Mouse (Mus musculus): ENCODE results near the gene Rps11. TPM values are rescaled to one million over a fixed set of nuclear protein-coding genes. Genes with fewer than 3 reads are reported as not detected.
A peak's percentile ranks its signal among the peaks of the same experiment; 100 is the strongest.

Rps11 gene
- polyA plus RNA-seq, 1 experiment from 2014 or later = 1,389 TPM

DNA sequence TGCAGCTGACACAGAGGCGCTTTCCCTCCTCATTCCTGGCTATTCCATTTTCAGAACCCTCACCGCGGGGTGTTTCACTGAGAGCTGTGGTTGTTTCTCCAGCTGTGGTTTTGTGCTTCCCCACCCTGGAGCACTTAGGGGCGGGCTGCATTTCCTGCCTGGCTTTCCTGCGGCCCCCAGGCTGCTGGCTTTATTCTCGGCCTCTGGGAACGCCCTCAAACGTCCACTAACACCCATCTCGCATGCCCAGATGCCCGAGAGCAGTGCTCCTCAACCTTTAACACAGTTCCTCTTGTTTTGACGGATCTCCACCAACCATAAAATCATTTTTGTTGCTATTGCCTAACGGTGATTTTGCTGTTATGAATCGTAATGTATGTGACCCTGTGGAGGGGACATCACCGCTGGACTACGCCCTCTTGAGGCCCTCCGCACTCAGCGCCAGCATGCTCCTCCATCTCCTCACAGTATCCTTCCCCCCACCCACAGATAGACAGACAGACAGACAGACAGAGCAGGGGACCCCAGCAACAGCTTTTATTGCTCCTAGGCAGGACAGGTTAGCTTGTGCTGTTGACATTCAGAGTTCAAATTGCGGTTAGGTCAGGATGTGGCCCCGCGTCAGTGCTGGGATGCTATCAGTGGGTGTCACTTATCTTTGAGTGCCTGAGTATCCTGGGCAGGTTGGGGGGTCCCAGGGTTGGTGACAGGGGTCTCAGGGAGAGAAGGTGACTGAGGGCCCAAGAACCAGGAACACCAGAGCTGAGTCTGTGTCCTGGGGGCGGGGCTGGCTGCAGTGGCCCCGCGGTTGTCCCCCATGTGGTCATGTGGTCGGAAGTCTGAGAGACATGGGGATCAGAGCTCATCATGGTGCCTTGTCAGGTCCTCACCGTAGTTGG is 41.6 kb downstream of the Rps11 start:
- peaks cover 7% of the 10 kb centered on the region; the same call in 1 of the 2 replicates for H3K36me3 ChIP-seq (ENCODE audit: control insufficient read depth, insufficient read depth, low read length)
- H3K9me3 ChIP-seq (ENCODE audit: control insufficient read depth, low read length) = no peaks in the 10 kb centered on the region
- H3K27me3 ChIP-seq (ENCODE audit: control insufficient read depth, insufficient read depth, low read length) = no peaks in the 10 kb centered on the region
- 69% methylated on average over 25 of the region's 25 CpGs for WGBS
- H3K4me2 ChIP-seq (replicated peaks; ENCODE audit: low read depth, low read length) = no peak overlapping the region
- H3K9ac ChIP-seq (ENCODE audit: low read depth, low read length) = no peak overlapping the region
- no peak overlapping the region for H3K27ac ChIP-seq (ENCODE audit: low read depth, low read length)
- DNase-seq (ENCODE audit: low spot score) (no peak), ATAC-seq (ENCODE audit: low FRiP score) (no peak)
- H3K4me3 ChIP-seq (ENCODE audit: low read depth, low read length) = no peak overlapping the region
- H3K4me1 ChIP-seq (replicated peaks; ENCODE audit: control insufficient read depth, insufficient read depth, low read length) = no peaks in the 10 kb centered on the region; the same call in 1 of the 2 replicates

DNA sequence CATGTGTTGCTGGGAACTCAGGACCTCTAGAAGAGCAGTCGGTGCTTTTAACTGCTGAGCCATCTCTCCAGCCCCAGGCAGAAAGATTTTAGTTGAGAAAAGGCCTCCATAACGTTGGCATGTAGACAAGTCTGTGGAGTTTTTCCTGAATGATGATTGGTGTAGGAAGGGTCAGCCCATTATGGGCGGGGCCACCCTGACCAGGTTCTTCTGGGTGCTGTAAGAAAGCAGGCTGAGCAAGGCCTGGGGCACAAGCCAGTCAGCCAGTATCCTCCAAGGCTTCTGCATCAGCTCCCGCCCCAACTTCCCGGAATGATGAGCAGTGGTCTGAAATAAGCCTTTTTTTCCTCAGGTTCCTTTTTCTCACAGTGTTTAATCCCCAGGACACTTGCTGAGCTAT is 43.2 kb downstream of the Rps11 start:
- 53% methylated on average over 5 of the region's 5 CpGs for WGBS
- Histone ChIP-seq H3K4me1 (replicated peaks; ENCODE audit: control insufficient read depth, insufficient read depth, low read length) (no peaks in the 10 kb centered on the region; the same call in 1 of the 2 replicates), H3K4me2 (replicated peaks; ENCODE audit: low read depth, low read length) (no peak overlapping the region), H3K27me3 (ENCODE audit: control insufficient read depth, insufficient read depth, low read length) (no peaks in the 10 kb centered on the region), H3K36me3 (ENCODE audit: control insufficient read depth, insufficient read depth, low read length) (no peaks in the 10 kb centered on the region), H3K4me3 (ENCODE audit: low read depth, low read length) (no peak overlapping the region), H3K27ac (ENCODE audit: low read depth, low read length) (no peak overlapping the region), H3K9me3 (ENCODE audit: control insufficient read depth, low read length) (no peaks in the 10 kb centered on the region), H3K9ac (ENCODE audit: low read depth, low read length) (no peak overlapping the region)
- no peak for ATAC-seq (ENCODE audit: low FRiP score)
- no peak for DNase-seq (ENCODE audit: low spot score)

DNA sequence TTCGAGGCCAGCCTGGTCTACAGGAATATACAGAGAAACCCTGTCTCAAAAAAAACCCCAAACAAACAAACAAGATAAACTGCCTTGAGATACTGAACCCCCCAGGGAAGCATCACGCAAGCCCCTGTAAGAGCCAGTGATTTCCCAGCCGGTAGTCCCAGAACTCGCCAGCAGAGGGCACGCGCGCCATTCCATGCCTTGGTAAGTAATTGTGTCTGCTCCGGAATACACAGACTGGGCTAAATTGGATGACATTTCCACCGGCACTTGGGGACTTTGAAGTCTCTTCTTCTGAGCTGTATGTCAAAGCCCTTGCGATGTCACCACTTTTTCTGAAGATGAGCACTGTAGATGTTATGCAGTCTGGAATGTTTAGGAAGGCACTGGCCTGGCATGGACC is 44.4 kb downstream of the Rps11 start:
- 2% methylated on average over 10 of the region's 10 CpGs for WGBS
- H3K27ac ChIP-seq (ENCODE audit: low read depth, low read length) = no peak overlapping the region
- H3K9ac ChIP-seq (ENCODE audit: low read depth, low read length) = no peak overlapping the region
- no peak overlapping the region for H3K4me3 ChIP-seq (ENCODE audit: low read depth, low read length)
- no peak overlapping the region for H3K4me2 ChIP-seq (replicated peaks; ENCODE audit: low read depth, low read length)
- no peaks in the 10 kb centered on the region for H3K9me3 ChIP-seq (ENCODE audit: control insufficient read depth, low read length)
- 0 out of 2 replicates have a peak, but pooled peaks cover 1% of the 10 kb centered on the region for H3K36me3 ChIP-seq (ENCODE audit: control insufficient read depth, insufficient read depth, low read length)
- H3K27me3 ChIP-seq (ENCODE audit: control insufficient read depth, insufficient read depth, low read length) = no peaks in the 10 kb centered on the region
- DNase-seq (ENCODE audit: low spot score) = peak; percentile 96
- peak; percentile 44; the same call in 1 of the 2 replicates for ATAC-seq (ENCODE audit: low FRiP score)
- H3K4me1 ChIP-seq (replicated peaks; ENCODE audit: control insufficient read depth, insufficient read depth, low read length) = no peaks in the 10 kb centered on the region; the same call in 1 of the 2 replicates

DNA sequence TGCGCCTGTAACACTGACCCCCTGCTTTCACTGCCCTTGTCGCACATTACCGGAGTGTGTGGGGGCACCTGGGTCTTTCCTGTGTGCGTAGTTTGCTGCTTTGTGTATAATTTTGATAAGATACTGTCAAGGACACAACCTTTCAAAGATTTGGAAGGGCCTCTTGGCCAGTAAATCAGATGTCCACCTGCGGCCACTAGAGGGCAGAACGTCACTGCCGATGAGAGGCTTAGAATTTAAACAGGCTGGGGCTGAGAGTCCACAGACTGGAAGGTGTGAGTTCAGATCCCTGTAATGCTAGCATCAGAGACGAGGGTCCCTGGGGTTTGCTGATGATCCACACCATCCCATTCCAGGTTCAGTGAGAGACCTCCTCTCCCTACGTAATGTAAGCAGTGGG is 45.7 kb downstream of the Rps11 start:
- Histone ChIP-seq H3K9me3 (ENCODE audit: control insufficient read depth, low read length) (no peaks in the 10 kb centered on the region), H3K4me3 (ENCODE audit: low read depth, low read length) (no peak overlapping the region), H3K27me3 (ENCODE audit: control insufficient read depth, insufficient read depth, low read length) (no peaks in the 10 kb centered on the region), H3K9ac (ENCODE audit: low read depth, low read length) (no peak overlapping the region), H3K36me3 (ENCODE audit: control insufficient read depth, insufficient read depth, low read length) (0 out of 2 replicates have a peak, but pooled peaks cover 2% of the 10 kb centered on the region), H3K27ac (ENCODE audit: low read depth, low read length) (no peak overlapping the region), H3K4me1 (replicated peaks; ENCODE audit: control insufficient read depth, insufficient read depth, low read length) (no peaks in the 10 kb centered on the region; the same call in 1 of the 2 replicates), H3K4me2 (replicated peaks; ENCODE audit: low read depth, low read length) (no peak overlapping the region)
- ATAC-seq (ENCODE audit: low FRiP score) = no peak; the same call in 1 of the 2 replicates
- 36% methylated on average over 9 of the region's 9 CpGs for WGBS
- peak; percentile 82 for DNase-seq (ENCODE audit: low spot score)

DNA sequence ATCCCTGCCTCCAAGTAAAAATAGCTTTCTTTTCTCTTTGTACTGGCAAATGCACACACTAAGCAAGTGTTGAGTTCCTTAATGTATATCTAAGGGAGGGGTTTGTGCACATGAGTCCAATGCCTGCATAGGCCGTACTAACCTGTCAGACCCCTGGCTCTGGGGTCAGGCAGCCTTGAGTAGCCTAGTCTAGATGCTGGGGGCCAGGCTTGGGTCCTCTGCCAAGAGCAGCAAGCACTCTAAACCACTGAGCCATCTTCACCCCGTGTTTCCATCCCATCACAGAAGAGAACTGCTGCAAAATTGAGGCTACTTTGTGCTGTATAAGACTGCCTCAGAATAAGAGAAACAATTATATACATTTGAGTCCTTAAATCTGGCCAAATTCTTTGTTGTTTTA is 46.4 kb downstream of the Rps11 start:
- no peak overlapping the region for H3K4me2 ChIP-seq (replicated peaks; ENCODE audit: low read depth, low read length)

DNA sequence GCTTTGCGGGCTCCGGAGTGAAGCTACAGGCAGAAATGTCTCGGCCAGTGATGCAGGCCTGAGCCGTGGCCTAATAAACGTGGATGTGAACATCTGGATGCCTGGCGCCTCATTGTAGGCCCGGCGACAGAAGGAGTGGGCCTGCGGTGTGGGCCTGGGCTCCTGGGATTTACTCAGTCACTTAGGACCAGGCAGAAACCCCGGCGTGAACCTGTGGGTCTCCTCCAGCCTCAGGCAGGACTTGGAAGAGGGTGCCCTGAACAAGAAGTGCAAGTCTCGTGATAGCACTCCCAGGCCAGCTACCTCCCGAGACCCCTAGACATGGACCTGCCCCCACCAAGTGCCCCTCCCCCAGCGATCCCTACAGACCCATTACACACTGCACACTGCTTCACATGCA is 46.9 kb downstream of the Rps11 start:
- H3K9me3 ChIP-seq (ENCODE audit: control insufficient read depth, low read length) = no peaks in the 10 kb centered on the region
- no peak overlapping the region for H3K4me2 ChIP-seq (replicated peaks; ENCODE audit: low read depth, low read length)
- H3K9ac ChIP-seq (ENCODE audit: low read depth, low read length) = no peak overlapping the region
- DNase-seq (ENCODE audit: low spot score) (no peak), ATAC-seq (ENCODE audit: low FRiP score) (no peak)
- H3K4me1 ChIP-seq (replicated peaks; ENCODE audit: control insufficient read depth, insufficient read depth, low read length) = no peaks in the 10 kb centered on the region; the same call in 1 of the 2 replicates
- H3K4me3 ChIP-seq (ENCODE audit: low read depth, low read length) = no peak overlapping the region
- 92% methylated on average over 14 of the region's 14 CpGs for WGBS
- H3K27me3 ChIP-seq (ENCODE audit: control insufficient read depth, insufficient read depth, low read length) = no peaks in the 10 kb centered on the region
- 0 out of 2 replicates have a peak, but pooled peaks cover 2% of the 10 kb centered on the region for H3K36me3 ChIP-seq (ENCODE audit: control insufficient read depth, insufficient read depth, low read length)
- no peak overlapping the region for H3K27ac ChIP-seq (ENCODE audit: low read depth, low read length)

More for the DNA sequence above, 46.4 kb downstream of the Rps11 start:
- H3K27me3 ChIP-seq (ENCODE audit: control insufficient read depth, insufficient read depth, low read length) = no peaks in the 10 kb centered on the region
- no peaks in the 10 kb centered on the region for H3K9me3 ChIP-seq (ENCODE audit: control insufficient read depth, low read length)
- no peak overlapping the region for H3K9ac ChIP-seq (ENCODE audit: low read depth, low read length)
- ATAC-seq (ENCODE audit: low FRiP score) (no peak), DNase-seq (ENCODE audit: low spot score) (no peak)
- 0 out of 2 replicates have a peak, but pooled peaks cover 2% of the 10 kb centered on the region for H3K36me3 ChIP-seq (ENCODE audit: control insufficient read depth, insufficient read depth, low read length)
- no peak overlapping the region for H3K27ac ChIP-seq (ENCODE audit: low read depth, low read length)
- 94% methylated on average over 2 of the region's 2 CpGs for WGBS
- H3K4me1 ChIP-seq (replicated peaks; ENCODE audit: control insufficient read depth, insufficient read depth, low read length) = no peaks in the 10 kb centered on the region; the same call in 1 of the 2 replicates
- no peak overlapping the region for H3K4me3 ChIP-seq (ENCODE audit: low read depth, low read length)

DNA sequence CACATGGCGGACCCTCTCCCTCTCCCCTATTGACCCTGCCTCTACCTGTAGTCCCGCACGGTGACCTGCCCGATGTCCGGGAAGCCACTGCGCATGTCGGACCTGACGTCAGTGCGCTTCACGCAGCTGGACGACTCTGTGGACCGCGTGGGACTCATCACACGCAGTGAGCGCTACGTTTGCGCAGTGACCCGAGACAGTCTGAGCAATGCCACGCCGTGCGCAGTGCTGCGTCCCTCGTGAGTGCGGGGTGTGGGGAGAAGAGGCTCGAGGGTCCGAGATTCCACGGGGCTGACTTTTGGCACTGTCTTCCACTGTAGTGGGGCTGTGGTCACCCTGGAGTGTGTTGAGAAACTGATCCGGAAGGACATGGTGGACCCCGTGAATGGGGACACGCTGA is 47.7 kb downstream of the Rps11 start:
- Histone ChIP-seq H3K4me1 (replicated peaks; ENCODE audit: control insufficient read depth, insufficient read depth, low read length) (no peaks in the 10 kb centered on the region; the same call in 1 of the 2 replicates), H3K4me3 (ENCODE audit: low read depth, low read length) (no peak overlapping the region), H3K9me3 (ENCODE audit: control insufficient read depth, low read length) (no peaks in the 10 kb centered on the region), H3K4me2 (replicated peaks; ENCODE audit: low read depth, low read length) (no peak overlapping the region), H3K36me3 (ENCODE audit: control insufficient read depth, insufficient read depth, low read length) (0 out of 2 replicates have a peak, but pooled peaks cover 2% of the 10 kb centered on the region), H3K27ac (ENCODE audit: low read depth, low read length) (no peak overlapping the region), H3K9ac (ENCODE audit: low read depth, low read length) (no peak overlapping the region), H3K27me3 (ENCODE audit: control insufficient read depth, insufficient read depth, low read length) (no peaks in the 10 kb centered on the region)
- ATAC-seq (ENCODE audit: low FRiP score) (no peak), DNase-seq (ENCODE audit: low spot score) (no peak)
- WGBS = 88% methylated on average over 30 of the region's 30 CpGs

DNA sequence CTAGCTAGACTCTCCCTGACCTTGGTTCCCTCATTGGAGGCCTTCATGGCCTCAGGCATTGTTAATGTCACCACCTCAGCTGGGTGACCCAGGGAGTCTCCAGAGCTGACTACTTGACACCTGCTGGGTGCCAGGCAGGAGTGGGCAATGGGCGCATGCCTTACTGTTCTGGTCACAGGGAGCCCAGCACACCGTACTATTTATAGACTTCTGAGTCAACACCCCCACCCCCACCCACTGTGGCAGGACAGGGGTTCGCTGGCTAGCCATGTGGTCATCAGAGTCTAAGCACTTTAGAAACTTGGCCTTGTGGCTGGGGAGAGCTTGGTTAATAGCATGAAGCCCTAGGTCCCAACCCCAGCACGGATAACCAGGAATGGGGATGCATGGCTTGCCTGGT is 48.8 kb downstream of the Rps11 start:
- H3K27me3 ChIP-seq (ENCODE audit: control insufficient read depth, insufficient read depth, low read length) = no peaks in the 10 kb centered on the region
- no peak overlapping the region for H3K27ac ChIP-seq (ENCODE audit: low read depth, low read length)
- H3K4me1 ChIP-seq (replicated peaks; ENCODE audit: control insufficient read depth, insufficient read depth, low read length) = no peaks in the 10 kb centered on the region; the same call in 1 of the 2 replicates
- no peak overlapping the region for H3K4me3 ChIP-seq (ENCODE audit: low read depth, low read length)
- H3K9me3 ChIP-seq (ENCODE audit: control insufficient read depth, low read length) = no peaks in the 10 kb centered on the region
- 0 out of 2 replicates have a peak, but pooled peaks cover 2% of the 10 kb centered on the region for H3K36me3 ChIP-seq (ENCODE audit: control insufficient read depth, insufficient read depth, low read length)
- DNase-seq (ENCODE audit: low spot score) (no peak), ATAC-seq (ENCODE audit: low FRiP score) (no peak)
- 84% methylated on average over 4 of the region's 4 CpGs for WGBS
- no peak overlapping the region for H3K9ac ChIP-seq (ENCODE audit: low read depth, low read length)
- H3K4me2 ChIP-seq (replicated peaks; ENCODE audit: low read depth, low read length) = no peak overlapping the region

Measured in hindbrain, embryonic 11.5 days (tissue).